Mouse (Mus musculus) adrenal gland, postnatal 10 days (tissue): ENCODE data around the gene Slc34a2. TPM values are rescaled to one million over a fixed set of nuclear protein-coding genes. Genes with fewer than 3 reads are reported as not detected.

Source experiments
- DNase-seq: peaks from one replicate; pipeline ENCODE4 v3.0.0; 2021; ENCODE audit warnings: mixed read lengths
- total RNA-seq, 2 experiments: library from RNA; stranded (reverse); gene quantifications; 2 replicates each; pipeline ENCODE4 v1.2.3; 2021

Gene Slc34a2
- total RNA-seq, 2 experiments from 2014 or later, result 0.36 to 1.8 TPM

DNA sequence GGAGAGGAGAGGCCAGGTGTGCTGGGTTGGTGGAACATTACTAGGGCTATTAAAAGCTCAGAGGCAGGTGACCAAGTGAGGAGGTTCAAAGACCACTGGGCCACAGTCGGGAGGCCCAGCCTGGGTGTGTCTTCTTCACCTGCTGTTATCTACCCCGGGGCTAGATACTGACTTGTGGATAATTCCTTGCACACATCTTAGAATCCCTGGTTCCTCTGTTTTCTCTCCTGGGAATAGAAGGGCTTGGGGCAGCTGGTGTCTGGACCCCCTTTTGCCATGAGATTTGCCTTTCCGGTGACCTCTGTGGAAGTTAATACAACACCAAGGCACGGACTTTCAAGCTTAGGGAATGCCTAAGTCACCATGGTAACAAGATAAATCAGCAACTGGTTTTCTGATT lies 72.3 kb downstream of the Slc34a2 start:
- no peak for DNase-seq

DNA sequence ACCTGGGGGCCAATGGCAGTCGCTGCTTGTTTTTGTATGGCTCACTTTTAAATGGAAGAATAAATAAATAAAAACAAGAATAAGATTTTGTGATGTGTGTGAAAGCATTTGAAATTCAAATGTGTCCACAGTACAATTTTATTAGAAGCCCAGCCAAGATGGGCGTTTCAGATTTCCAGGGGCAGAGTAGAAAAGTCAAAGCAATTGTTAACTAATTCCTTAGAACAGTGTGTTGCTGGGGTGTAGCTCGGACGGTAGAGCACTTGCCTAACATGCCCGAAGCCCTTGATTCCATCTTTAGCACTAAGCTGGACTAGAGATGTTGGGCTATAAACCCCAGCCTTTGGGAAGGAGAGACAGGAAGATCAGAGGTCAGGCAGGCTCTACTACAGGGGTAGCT lies 73.2 kb downstream of the Slc34a2 start:
- DNase-seq, result no peak

DNA sequence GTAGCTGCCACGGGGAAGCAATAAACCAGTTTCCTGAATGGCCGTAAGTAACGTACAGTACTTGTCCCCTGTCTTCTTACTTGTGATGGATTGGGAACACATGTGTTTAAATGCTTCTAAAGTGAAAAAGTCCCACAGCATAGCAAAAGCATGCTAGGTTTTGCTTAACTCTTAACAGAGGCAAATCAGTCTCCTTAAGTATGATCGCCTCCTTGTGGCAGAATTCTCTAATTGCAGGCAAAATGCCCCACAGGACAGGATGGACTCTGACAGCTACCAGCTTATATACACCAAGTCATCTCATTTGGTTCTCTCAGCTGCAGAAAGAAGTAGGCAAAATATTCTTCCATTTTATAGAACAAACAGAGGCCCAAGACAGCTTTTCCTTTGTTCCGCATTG lies 75.1 kb downstream of the Slc34a2 start:
- no peak for DNase-seq

DNA sequence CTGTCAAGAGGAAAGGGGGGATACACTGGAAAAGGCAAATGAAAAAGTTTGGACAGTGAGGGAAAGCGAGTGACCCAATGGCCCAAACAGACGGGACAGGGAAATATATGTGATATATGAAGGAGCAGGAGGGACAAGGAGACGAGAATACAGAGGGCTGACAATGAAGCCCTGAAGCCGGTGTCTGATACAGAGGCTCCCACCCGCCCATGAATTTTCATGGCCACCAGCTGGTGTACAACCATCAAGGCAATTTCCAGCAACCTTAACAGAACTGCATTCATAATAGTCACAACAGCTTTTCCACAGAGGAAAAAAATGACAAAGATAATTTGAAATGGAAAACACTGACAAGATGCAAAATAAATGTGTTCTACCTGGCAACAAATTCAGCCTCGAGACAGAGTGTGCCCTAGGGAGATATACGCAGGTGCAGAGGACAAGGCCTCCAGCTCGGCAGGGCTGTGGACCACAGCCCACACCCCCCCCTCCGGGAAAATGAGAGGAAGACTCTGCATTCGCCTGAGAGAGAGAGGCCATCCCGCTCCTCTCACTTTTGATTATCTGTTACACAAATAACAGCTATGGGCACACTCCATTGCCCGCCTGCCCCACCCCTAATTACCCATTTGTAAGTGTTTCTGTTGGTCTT lies 76.9 kb downstream of the Slc34a2 start:
- no peak for DNase-seq

DNA sequence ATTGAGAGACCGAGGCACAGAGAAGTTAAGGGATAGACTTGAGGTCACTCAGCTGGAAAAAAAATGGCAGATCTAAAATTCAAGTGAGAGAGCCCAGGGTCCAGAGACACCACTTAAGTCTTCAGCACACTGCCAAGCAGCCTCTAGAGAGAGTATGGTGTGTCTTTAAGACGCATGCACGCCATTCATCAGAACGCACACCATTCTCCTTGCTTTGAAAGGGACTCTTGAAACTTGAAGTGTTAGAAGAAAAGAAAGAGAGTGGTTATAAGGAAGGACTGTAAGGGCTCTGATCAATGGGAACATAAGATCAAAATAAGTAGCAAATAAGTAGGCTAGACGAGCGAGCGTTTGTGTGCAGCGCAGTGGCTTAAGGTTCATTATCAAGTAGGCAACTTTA lies 80.3 kb downstream of the Slc34a2 start:
- no peak for DNase-seq

DNA sequence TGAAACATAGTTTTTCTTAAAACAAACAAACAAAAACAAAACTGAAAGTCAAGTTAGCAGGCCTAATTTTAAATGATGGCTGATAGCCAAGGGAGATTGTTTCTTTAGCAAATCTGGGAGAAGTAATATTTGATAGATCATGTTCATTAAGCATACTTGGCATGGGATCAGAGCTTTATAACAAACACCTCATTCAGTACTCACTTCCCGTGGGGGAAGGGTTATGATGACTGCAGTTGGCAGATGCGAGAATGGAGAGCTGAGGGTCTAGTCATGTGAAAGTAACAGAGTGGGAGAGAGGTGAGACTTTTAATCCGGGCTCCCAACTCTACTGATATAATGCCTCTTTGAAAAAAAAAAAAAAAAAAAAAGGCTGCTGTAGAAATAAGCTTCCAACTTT lies 81.8 kb downstream of the Slc34a2 start:
- DNase-seq, result no peak

Other genes with a start within 250 kb of the Slc34a2 start
- gene Anapc4, start 204.1 kb upstream of the Slc34a2 start, total RNA-seq, result 10 to 100 TPM; 61.6 to 73.9 TPM
- 10 to 100 TPM in 1 of 2 experiments, 1 to 10 TPM in 1; 5.1 to 11.2 TPM for gene Sel1l3, start 175.8 kb downstream of the Slc34a2 start, total RNA-seq
- gene Smim20, start 229.0 kb downstream of the Slc34a2 start, total RNA-seq, result 10 to 100 TPM; 63.1 to 83.1 TPM